Mouse (Mus musculus) bone marrow, adult 2 months (tissue): ENCODE data around the gene P2rx5. TPM values are rescaled to one million over a fixed set of nuclear protein-coding genes. Genes with fewer than 3 reads are reported as not detected.

Source experiments
- H3K27ac ChIP-seq: fragments of 200-500 bp; 2 replicates; pipeline ENCODE4 v1.5.1; 2012; ENCODE audit warnings: low read depth, mild to moderate bottlenecking, control low read depth, inconsistent platforms, low read length; ENCODE audit not compliant: control insufficient read depth, poor library complexity, insufficient read depth
- H3K4me1 ChIP-seq: fragments of 200-500 bp; 2 replicates; pipeline ENCODE4 v1.6.1; 2011; ENCODE audit warnings: low read length; ENCODE audit not compliant: control insufficient read depth, insufficient read depth
- H3K4me3 ChIP-seq: fragments of 200-500 bp; replicated peaks from 2 replicates; pipeline ENCODE3; 2011; ENCODE audit warnings: mild to moderate bottlenecking, low read depth, low read length, control low read depth; ENCODE audit not compliant: control insufficient read depth
- CTCF ChIP-seq: fragments of 200-500 bp; IDR thresholded peaks from 2 replicates; pipeline ENCODE4 v1.5.1; 2011; ENCODE audit warnings: low read length, control low read depth; ENCODE audit not compliant: control insufficient read depth, insufficient read depth
- POLR2A ChIP-seq: fragments of 200-500 bp; IDR thresholded peaks from 2 replicates; pipeline ENCODE4 v1.6.1; 2011; ENCODE audit warnings: low read depth, mild to moderate bottlenecking, control low read depth, low read length, borderline replicate concordance; ENCODE audit not compliant: control insufficient read depth
- WGBS: fragments of 180-500 bp; shearing (Covaris S2); methylation state at CpG from one replicate; pipeline ENCODE4 v1.1.7; 2018; 5-methylcytosine and 5-hydroxymethylcytosine counted together
- polyA plus RNA-seq: library from polyadenylated mRNA; stranded (reverse); fragments of >200 nt; gene quantifications from 2 replicates; pipeline ENCODE4 v1.2.4, GENCODE M21; 2011; ENCODE audit warnings: low replicate concordance; ENCODE audit not compliant: missing spikeins, insufficient read depth, insufficient read length

Gene P2rx5
- polyA plus RNA-seq, 1 experiment = 0.85 TPM

DNA sequence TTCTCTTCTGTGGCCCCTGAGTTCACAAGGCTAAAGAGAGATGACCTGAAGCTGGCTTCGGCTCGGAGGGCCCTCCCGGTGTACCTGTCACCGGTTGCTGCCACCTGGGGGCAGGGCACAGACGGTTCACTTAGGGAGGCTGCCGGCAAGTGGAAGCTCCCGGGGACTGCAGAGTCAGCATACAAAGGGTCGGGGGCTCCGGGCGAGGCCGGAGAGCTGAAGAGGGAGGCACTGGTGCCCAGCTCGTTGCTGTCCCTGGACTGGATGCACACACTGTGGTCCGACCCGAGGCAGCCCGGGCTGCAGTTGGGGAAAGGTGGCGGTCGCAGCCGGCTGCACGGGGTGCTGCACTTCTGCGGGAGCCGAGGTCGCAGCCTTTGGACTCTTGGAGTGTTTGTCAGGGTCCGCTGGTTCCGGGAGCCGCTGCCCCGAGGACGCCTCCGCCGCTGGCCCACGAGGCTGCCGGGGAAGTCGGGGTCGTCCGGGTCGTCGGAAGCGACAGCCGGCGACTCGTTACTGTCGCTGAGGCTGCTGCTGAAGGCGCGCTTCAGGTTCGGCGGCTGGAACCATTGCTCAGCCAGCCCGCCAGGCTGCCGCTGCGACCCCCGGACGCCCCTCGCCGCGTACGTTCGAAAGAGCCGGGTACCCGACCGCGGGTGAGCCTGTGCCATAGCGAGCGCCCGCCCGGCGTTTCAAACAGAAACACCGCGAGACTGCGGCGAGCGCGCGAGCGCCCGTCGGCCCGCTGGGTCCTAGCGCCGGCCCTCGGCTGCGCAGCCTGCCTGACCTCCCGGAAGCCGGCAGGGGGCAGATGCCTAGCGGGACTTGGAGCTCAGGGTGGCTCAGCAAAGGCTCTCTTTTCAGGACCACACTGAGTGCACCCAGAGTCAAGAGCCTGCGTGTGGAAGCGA is 22.4 kb upstream of the P2rx5 start, which contains the start of gene Haspin:
Gene Haspin, minus strand, starts transcription at position 704 of the 911 bp plus-strand sequence.
- Histone ChIP-seq H3K27ac (peak within 1 kb of the TSS; percentile 66; the same call in 1 of the 2 replicates), H3K4me1 (no peaks in the 10 kb centered on the region; the same call in none of the 2 replicates), H3K4me3 (peak within 1 kb of the TSS; percentile 95)
- TF ChIP-seq CTCF = peak; percentile 91
- TF ChIP-seq POLR2A = peak; percentile 89; the same call in 1 of the 2 replicates
- WGBS = under 1% methylated on average over 84 of the region's 84 CpGs

DNA sequence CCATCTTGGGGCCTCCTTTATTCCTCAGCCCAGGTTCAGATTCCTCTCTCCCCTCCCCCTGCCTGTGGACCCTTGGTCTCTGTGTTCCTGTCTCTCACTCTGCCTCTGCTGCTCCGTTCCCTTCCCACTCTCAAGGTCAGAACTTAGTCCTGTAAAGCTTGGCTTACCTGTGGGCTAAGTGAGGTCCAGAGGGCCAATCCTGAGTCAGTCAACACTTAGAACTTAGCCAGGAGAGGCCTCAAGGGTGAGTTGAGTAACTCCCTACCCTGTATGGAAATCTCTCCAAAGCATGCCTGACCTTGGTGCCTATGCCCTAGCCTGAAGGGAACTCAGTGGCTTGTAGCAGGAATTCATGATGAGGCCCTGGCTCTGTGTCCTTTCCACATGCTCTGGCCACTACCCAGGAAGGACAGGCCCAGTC is 15.9 kb upstream of the P2rx5 start:
- TF ChIP-seq CTCF (no peak), POLR2A (no peak)
- 75% methylated on average over 1 of the region's 1 CpGs for WGBS
- Histone ChIP-seq H3K4me3 (no peak overlapping the region), H3K27ac (no peak overlapping the region), H3K4me1 (no peaks in the 10 kb centered on the region)

DNA sequence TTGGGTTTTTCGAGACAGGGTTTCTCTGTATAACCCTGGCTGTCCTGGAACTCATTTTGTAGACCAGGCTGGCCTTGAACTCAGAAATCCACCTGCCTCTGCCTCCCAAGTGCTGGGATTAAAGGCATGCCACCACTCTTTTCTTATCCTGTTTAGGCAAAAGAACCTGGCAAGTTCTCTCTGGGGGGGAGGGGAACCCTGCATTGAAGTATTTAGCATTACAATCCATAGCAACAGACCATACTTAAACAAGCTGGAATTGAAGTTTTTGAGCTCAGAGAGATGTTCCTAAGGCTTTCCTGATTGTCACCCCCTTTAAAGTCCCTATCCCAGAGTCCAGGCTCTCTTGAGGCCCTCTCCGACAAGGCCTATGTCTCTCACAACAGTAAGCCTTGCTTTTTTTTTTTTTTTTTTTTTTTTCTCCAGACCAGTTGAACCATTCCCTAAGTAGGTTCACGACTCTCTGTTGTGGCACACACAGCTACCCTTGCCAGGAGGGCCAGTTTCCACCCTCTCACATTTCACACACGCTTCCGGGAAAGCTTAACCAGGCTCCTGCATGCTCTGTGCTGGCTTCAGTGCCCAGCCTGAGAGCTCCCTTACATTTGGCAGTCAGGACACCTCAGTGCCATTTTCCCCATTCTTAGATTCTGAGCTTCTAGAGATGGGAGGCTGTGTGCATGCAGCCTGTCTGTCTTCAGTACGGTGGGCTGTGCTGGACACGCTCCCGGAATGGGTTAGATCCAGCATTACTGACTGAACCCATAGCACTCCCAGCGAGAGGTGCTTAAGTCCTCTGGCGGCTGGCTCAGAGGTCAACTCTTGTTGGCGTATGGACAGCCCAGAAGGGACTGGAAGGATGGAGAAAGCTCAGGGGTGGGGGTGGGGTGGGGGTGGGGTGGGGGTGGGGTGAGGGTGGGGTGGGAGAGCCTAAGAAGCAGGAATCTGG is 13.9 kb upstream of the P2rx5 start:
- Histone ChIP-seq H3K27ac (no peak overlapping the region), H3K4me3 (no peak overlapping the region), H3K4me1 (no peaks in the 10 kb centered on the region)
- TF ChIP-seq CTCF (no peak), POLR2A (no peak)
- WGBS = 82% methylated on average over 11 of the region's 11 CpGs

DNA sequence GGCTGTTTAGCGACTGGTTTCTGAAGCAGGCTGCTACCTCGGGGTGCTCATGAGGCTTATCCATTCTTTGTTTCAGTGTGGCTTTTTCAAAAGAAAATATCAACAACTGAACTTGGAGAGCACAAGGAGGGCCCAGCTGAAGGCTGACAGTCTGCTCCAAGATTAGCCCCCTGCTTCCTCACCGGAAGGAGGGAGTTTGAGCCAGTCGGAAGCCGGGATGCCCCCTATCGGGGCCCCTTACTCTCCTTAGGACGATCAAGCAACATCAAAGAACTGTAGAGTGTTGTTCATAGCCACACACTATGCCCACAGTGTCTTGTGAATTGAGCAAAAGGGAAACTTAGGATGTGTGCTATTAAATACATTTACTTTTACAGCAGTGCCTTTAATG is 13.3 kb upstream of the P2rx5 start:
- 68% methylated on average over 7 of the region's 7 CpGs for WGBS
- no peak overlapping the region for H3K4me3 ChIP-seq
- H3K27ac ChIP-seq = no peak overlapping the region

DNA sequence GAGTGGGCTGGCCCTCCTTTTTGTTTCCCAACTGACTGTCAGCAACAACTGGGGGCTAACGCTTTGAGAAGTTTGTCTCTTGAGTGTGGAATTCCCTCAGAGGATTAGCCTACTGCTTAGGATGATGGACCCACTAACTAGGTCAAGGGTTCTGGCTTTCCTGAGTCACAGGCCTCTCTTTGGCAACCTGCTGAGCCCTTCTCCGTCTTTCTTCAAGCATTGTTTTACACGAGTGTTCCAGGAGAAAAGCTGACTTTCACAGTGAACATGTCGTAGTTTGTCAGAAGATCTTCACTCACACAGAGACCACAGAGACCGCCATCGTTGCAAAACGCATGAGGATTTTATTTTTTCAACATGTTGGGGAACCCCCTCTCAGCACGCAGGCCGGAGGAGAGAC is 12.0 kb upstream of the P2rx5 start:
- no peaks in the 10 kb centered on the region for H3K4me1 ChIP-seq
- no peak overlapping the region for H3K27ac ChIP-seq
- H3K4me3 ChIP-seq = no peak overlapping the region
- 74% methylated on average over 9 of the region's 9 CpGs for WGBS
- TF ChIP-seq CTCF (no peak), POLR2A (no peak)

More for the DNA sequence above, 13.3 kb upstream of the P2rx5 start:
- TF ChIP-seq POLR2A (no peak), CTCF (no peak)
- no peaks in the 10 kb centered on the region for H3K4me1 ChIP-seq

DNA sequence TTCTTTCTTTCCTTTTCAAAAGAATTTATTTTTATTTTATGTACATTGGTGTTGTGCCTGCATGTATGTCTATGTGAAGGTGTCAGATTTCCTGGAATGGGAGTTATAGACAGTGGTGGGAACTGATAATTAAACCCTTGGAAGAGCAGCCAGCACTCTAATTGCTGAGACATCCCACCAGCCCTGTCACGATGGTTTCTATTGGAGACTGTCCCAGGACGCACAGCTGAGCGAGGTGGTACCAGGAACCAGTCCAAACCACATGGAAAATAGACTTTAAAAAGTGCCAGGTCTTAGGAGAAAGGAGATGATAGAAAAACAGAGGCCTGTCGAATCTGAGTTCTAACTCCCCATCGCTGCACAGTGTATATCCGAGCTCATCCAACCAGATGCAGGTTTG is 5.2 kb upstream of the P2rx5 start:
- WGBS = 65% methylated on average over 6 of the region's 6 CpGs
- Histone ChIP-seq H3K27ac (no peak overlapping the region), H3K4me3 (no peak overlapping the region), H3K4me1 (no peaks in the 10 kb centered on the region)
- TF ChIP-seq POLR2A = no peak
- no peak for TF ChIP-seq CTCF

DNA sequence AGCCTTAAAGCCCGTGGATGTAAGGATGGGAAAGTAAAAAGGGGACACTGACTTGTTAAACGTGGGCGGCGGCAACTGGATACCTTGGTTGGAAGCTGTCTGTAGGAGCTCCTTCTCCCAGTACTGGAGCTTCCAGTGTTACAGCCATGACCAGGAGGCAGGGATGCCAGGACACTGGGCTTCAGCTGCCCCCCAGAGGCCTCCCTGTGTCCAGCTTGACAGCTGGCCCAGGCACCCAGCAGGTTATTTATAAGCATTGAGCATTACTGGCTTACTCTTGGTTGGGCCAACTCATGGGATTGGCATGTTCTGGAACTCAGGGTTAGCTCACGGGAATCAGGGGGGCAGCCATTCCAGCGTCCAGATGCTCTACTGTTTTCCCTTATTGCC is 585 bp downstream of the P2rx5 start:
- Histone ChIP-seq H3K27ac (no peak overlapping the region), H3K4me3 (no peak overlapping the region), H3K4me1 (no peaks in the 10 kb centered on the region)
- TF ChIP-seq POLR2A (no peak), CTCF (no peak)
- WGBS = 39% methylated on average over 6 of the region's 6 CpGs

DNA sequence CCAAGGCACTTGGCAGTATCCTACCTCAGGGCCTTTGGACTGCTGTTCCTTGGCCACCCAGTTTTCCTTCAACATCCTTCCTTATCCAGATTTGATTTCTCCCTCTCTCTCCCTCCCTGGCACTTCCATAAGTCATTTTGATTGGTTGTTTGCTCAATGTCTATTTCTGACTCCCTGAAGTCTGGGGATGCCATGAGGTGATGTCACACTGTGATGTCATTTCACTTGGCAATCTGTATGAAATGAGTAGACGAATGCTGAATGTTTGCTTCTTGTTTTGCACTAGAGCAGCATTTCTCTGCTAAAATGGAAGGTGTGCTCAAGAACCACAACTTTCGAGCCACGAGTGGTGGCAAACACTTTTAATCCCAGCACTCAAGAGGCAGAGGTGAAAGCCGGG is 1.4 kb downstream of the P2rx5 start:
- Histone ChIP-seq H3K4me1 (no peaks in the 10 kb centered on the region), H3K27ac (no peak overlapping the region), H3K4me3 (no peak overlapping the region)
- no peak for TF ChIP-seq CTCF
- TF ChIP-seq POLR2A = no peak
- 70% methylated on average over 4 of the region's 4 CpGs for WGBS
